8 mouse cellular contexts compared by ENCODE assay signal in the genomic region with DNA sequence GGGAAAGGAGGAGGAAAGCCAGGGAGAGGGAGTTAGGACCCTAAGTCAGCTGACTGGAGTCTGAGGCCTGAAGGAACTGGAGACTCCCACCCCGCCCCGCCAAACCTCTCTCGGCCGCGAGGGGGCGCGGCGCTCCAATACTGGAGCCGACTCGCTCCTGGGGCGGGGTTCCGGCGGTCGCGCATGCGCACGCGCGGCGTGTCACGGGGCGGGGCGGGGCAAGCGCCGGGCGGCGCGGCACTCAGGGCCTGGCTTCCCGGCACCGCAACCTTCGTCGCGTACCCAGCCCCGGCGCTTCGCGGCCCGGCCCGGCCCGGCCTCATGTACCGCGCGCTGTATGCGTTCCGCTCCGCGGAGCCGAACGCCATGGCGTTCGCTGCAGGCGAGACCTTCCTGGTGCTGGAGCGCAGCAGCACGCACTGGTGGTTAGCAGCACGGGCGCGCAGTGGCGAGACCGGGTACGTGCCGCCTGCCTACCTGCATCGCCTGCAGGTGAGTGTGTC. TPM values are rescaled to one million over a fixed set of nuclear protein-coding genes. Genes with fewer than 3 reads are reported as not detected.
DNase-seq lines count a peak whose midpoint lies in the region; ATAC-seq and TF ChIP-seq lines count a peak whose summit lies in the region.

Nckipsd (plus strand) TSS at position 206 of the 503 bp plus-strand sequence.

- peak within 1 kb of the TSS; percentile 73 for H3K4me2 ChIP-seq in forebrain, embryonic 15.5 days (replicated peaks)
- H3K4me2 ChIP-seq in liver, embryonic 16.5 days (ENCODE audit: low read depth, low read length): peak within 1 kb of the TSS; percentile 99
- H3K4me2 ChIP-seq in neural tube, embryonic 12.5 days (replicated peaks): peak within 1 kb of the TSS; percentile 89
- H3K4me2 ChIP-seq in stomach, postnatal 0 days (replicated peaks; ENCODE audit: low read depth): peak within 1 kb of the TSS; percentile 95

- peak; percentile 86 for ATAC-seq in forebrain, embryonic 15.5 days (replicated peaks)
- peak; percentile 81 for ATAC-seq in liver, embryonic 16.5 days (ENCODE audit: low read depth)
- ATAC-seq in neural tube, embryonic 12.5 days (ENCODE audit: low FRiP score, low read depth): peak; percentile 86
- peak; percentile 88 for ATAC-seq in stomach, postnatal 0 days (ENCODE audit: low FRiP score, low TSS enrichment)

- intact Hi-C loops in heart, postnatal 14 days (cut with DNase I): loop anchor here (2.0 kb wide), 1 partner anchor 55 kb away; no protein-coding TSS in a partner anchor

- TF ChIP-seq CTCF in stomach, postnatal 0 days (IDR thresholded peaks at IDR 0.05; ENCODE audit: low read depth): peak; percentile 85

- WGBS in forebrain, embryonic 15.5 days: under 1% methylated on average over 62 of the region's 62 CpGs
- under 1% methylated on average over 62 of the region's 62 CpGs for WGBS in large intestine, adult 2 months
- under 1% methylated on average over 62 of the region's 62 CpGs for WGBS in liver, embryonic 16.5 days (ENCODE audit: insufficient replicate concordance)
- under 1% methylated on average over 62 of the region's 62 CpGs for WGBS in neural tube, embryonic 12.5 days
- 0% methylated on average over 54 of the region's 62 CpGs for WGBS in stomach, postnatal 0 days

- H3K27me3 ChIP-seq in forebrain, embryonic 15.5 days: no peaks in the 10 kb centered on the region
- no peaks in the 10 kb centered on the region for H3K27me3 ChIP-seq in liver, embryonic 16.5 days (ENCODE audit: control insufficient read depth, insufficient read depth, low read depth, low read length)
- no peaks in the 10 kb centered on the region for H3K27me3 ChIP-seq in neural tube, embryonic 12.5 days (replicated peaks)
- no peaks in the 10 kb centered on the region for H3K27me3 ChIP-seq in stomach, postnatal 0 days (ENCODE audit: control insufficient read depth, insufficient read depth, low read length)

- no peaks in the 10 kb centered on the region for H3K9me3 ChIP-seq in forebrain, embryonic 15.5 days
- no peaks in the 10 kb centered on the region for H3K9me3 ChIP-seq in liver, embryonic 16.5 days (replicated peaks; ENCODE audit: control insufficient read depth, low read length)
- H3K9me3 ChIP-seq in neural tube, embryonic 12.5 days: no peaks in the 10 kb centered on the region
- no peaks in the 10 kb centered on the region for H3K9me3 ChIP-seq in stomach, postnatal 0 days (ENCODE audit: control insufficient read depth, low read length)

- peak within 1 kb of the TSS; percentile 76 for H3K4me3 ChIP-seq in forebrain, embryonic 15.5 days
- peak within 1 kb of the TSS; percentile 78 for H3K4me3 ChIP-seq in liver, embryonic 16.5 days (ENCODE audit: low read depth, low read length)
- peak within 1 kb of the TSS; percentile 72 for H3K4me3 ChIP-seq in neural tube, embryonic 12.5 days
- H3K4me3 ChIP-seq in stomach, postnatal 0 days (ENCODE audit: low read depth, low read length): peak within 1 kb of the TSS; percentile 70

- no peak for TF ChIP-seq EP300 in stomach, postnatal 0 days (optimal IDR thresholded peaks at IDR 0.05)

- peak; percentile 90 for DNase-seq in ES-CJ7 (ENCODE audit: low read depth, low spot score)
- peak; percentile 92 for DNase-seq in cerebellum, adult 11-12 months
- DNase-seq in heart, postnatal 14 days: peak; percentile 99
- DNase-seq in large intestine, adult 2 months (ENCODE audit: low read depth, low spot score): peak; percentile 55
- peak; percentile 95 for DNase-seq in stomach, postnatal 0 days (ENCODE audit: low spot score)

- peaks cover 19% of the 10 kb centered on the region for H3K4me1 ChIP-seq in forebrain, embryonic 15.5 days
- peaks cover 49% of the 10 kb centered on the region for H3K4me1 ChIP-seq in liver, embryonic 16.5 days (ENCODE audit: control insufficient read depth, low read depth, low read length)
- peaks cover 11% of the 10 kb centered on the region for H3K4me1 ChIP-seq in neural tube, embryonic 12.5 days
- H3K4me1 ChIP-seq in stomach, postnatal 0 days (replicated peaks; ENCODE audit: control insufficient read depth, insufficient read depth): peaks cover 2% of the 10 kb centered on the region; the same call in 1 of the 2 replicates

- H3K36me3 ChIP-seq in forebrain, embryonic 15.5 days: peaks cover 61% of the 10 kb centered on the region
- H3K36me3 ChIP-seq in liver, embryonic 16.5 days (ENCODE audit: control insufficient read depth, insufficient read depth): peaks cover 27% of the 10 kb centered on the region
- H3K36me3 ChIP-seq in neural tube, embryonic 12.5 days: peaks cover 62% of the 10 kb centered on the region
- peaks cover 13% of the 10 kb centered on the region for H3K36me3 ChIP-seq in stomach, postnatal 0 days (ENCODE audit: control insufficient read depth, insufficient read depth, low read length)

- peak within 1 kb of the TSS; percentile 66 for H3K27ac ChIP-seq in forebrain, embryonic 15.5 days (replicated peaks)
- H3K27ac ChIP-seq in liver, embryonic 16.5 days (ENCODE audit: low read length): peak within 1 kb of the TSS; percentile 84
- H3K27ac ChIP-seq in neural tube, embryonic 12.5 days: no peak within 1 kb of the TSS
- peak within 1 kb of the TSS; percentile 75 for H3K27ac ChIP-seq in stomach, postnatal 0 days (replicated peaks)

- H3K9ac ChIP-seq in forebrain, embryonic 15.5 days (replicated peaks): peak within 1 kb of the TSS; percentile 83
- peak within 1 kb of the TSS; percentile 87 for H3K9ac ChIP-seq in liver, embryonic 16.5 days (ENCODE audit: low read depth, low read length)
- peak within 1 kb of the TSS; percentile 86 for H3K9ac ChIP-seq in neural tube, embryonic 12.5 days
- H3K9ac ChIP-seq in stomach, postnatal 0 days (ENCODE audit: low read length): peak within 1 kb of the TSS; percentile 82

RNA-seq across cellular contexts. Expression of gene Nckipsd, which starts in this region (rescaled TPM):
- 21.1 and 21.2 TPM in 2 replicates for polyA plus RNA-seq in forebrain, embryonic 15.5 days (2015; fragmentation: Nextera tagmentation; extraction: Ambion mirVana)
- 10 to 100 TPM in 1 of 2 experiments, 1 to 10 TPM in 1; 9.9 to 11.4 TPM for total RNA-seq in heart, postnatal 14 days (2021)
- 9.6 and 11.2 TPM in 2 replicates for polyA plus RNA-seq in large intestine, adult 2 months (2012; rRNA removed)
- 3.5 and 3.6 TPM in 2 replicates for polyA plus RNA-seq in liver, embryonic 16.5 days (2015; fragmentation: Nextera tagmentation; extraction: Ambion mirVana)
- 16.4 and 23.6 TPM in 2 replicates for polyA plus RNA-seq in neural tube, embryonic 12.5 days (2016; fragmentation: Nextera tagmentation; extraction: Ambion mirVana)
- polyA plus RNA-seq in stomach, postnatal 0 days (2015; fragmentation: Nextera tagmentation; extraction: Ambion mirVana): 7.9 and 8.5 TPM in 2 replicates
